Mouse (Mus musculus): ENCODE data around the gene Dnajb14.
"Not testable (repeated sequence)": the region's sequence is repeated elsewhere in the genome, so short reads cannot be mapped to it uniquely, and the experiment has no call there.

The Dnajb14 gene

DNA sequence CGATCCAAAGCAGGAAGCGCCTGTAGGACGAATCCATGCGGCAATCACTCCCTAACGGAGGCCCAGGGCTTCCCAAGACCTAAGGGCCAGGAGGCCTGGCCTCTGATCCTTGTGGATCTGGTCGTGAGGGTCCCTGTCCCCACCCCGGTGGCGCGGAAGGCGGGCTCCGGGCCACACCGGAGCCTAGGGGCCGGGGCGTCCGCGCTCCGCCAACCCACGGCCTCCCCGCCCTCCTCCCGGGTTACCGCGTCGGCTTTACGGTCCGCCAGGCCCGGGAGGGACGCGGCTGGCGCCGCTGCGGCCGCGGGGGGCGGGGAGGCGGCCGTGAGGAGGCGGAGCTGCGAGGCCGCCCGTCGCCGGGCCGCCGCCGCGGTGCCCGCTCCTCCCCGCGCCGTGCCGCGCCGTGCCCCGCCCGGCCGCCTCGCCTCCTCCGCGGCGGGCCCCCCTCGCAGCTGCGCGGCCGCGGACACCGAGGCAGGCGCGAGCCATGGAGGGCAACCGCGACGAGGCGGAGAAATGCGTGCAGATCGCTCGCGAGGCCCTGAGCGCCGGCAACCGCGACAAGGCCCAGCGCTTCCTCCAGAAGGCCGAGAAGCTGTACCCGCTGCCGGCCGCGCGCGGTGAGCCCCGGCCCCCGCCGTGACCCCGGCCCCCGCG, at the start of gene Dnajb14:
TSS of gene Dnajb14 (plus strand) at position 239 of the 657 bp plus-strand sequence.
- peak; percentile 78 for DNase-seq (ENCODE audit: low read depth)

GRCm38 (mm10) chr3:137818713-137819112, 48.8 kb upstream of the Dnajb14 start:
- peak; percentile 59 for DNase-seq (ENCODE audit: low read depth)

- peak; percentile 51 for DNase-seq (ENCODE audit: low read depth)
These were observed 46.6 kb upstream of the Dnajb14 start for GRCm38 (mm10) chr3:137820688-137821467.

DNA sequence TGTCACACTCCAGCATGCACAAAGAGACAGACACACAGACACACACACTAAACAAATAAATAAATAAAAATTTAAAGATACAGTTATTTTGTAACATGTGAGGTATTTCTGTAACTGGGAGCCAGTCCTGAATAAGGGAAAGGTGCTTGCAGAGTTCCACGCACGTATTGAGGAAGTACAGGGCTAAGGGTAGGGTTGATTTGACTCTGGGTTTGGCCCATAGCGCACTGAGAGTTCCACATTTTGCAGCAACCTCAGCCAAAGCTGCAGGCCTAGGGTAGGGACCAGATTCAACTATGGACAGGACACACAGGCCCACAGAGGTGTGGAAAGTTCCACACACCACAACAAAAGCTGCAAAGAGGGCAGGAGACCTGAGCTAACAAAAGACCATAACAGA, 44.2 kb upstream of the Dnajb14 start:
- no peak for DNase-seq (ENCODE audit: low read depth)

GRCm38 (mm10) chr3:137827678-137828077, 39.8 kb upstream of the Dnajb14 start:
- no peak for DNase-seq (ENCODE audit: low read depth)

GRCm38 (mm10) chr3:137831156-137831555, 36.3 kb upstream of the Dnajb14 start:
- no peak for DNase-seq (ENCODE audit: low read depth)

DNA sequence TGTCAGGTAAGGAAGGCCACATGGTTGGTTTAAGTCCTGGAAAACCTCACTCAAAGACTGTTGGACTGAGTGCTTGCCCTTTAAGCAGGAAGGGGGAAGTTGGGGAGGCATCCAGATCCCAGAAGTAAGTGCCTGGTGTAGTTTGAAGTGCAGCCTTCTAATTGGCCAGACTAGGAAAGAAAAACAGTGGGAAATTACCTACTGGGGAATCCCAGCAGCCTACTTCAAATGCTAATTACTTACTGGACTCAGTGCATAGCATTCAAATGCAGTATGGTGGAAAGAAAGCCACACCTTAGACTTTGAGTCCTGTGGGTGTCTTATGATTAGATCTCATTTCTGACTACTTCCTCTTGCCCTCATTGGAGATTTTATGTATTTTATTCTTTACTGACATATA, 34.3 kb upstream of the Dnajb14 start:
- peak; percentile 66 for DNase-seq (ENCODE audit: low read depth)

DNA sequence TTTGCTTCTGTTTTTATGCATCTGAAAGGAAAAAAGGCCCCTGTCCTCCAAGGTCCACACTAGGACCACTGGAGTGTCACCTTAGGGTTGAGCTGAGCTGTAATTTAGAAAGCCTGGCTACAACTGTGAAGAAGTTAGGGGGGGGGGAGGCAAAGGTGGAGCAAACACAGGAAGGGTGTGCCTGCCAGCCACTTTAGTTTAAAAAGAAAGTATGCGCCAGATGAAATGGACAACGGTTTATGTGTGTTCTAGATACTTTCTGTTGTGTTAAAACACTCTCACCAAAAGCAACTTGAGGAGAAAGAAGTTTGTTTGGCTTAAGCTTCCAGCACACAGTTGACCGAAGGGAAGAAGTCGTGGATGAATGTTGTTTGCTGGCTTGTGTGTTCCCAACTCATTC, 33.8 kb upstream of the Dnajb14 start:
- peak; percentile 49 for DNase-seq (ENCODE audit: low read depth)

DNA sequence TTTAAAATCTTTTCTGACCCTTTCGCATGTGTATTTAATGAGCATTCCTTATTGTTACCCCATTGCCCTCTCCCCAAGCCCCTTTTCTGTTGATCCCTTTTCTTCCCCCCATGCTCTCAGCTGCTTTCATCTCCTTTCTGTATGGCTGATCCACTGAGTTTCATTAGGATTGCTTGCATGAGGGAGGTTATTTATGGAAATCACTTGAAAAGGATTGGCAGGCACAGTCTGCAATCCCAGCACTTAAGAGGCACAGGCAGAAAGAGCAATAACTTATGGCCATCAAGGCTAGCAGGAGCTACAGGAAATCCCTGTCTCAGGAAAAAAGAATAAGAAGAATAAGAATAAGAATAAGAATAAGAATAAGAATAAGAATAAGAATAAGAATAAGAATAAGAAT, 30.9 kb upstream of the Dnajb14 start:
- DNase-seq (ENCODE audit: low read depth), result no peak

- peak; percentile 47 for DNase-seq (ENCODE audit: low read depth)
These were observed 29.3 kb upstream of the Dnajb14 start for GRCm38 (mm10) chr3:137838160-137838559.

DNA sequence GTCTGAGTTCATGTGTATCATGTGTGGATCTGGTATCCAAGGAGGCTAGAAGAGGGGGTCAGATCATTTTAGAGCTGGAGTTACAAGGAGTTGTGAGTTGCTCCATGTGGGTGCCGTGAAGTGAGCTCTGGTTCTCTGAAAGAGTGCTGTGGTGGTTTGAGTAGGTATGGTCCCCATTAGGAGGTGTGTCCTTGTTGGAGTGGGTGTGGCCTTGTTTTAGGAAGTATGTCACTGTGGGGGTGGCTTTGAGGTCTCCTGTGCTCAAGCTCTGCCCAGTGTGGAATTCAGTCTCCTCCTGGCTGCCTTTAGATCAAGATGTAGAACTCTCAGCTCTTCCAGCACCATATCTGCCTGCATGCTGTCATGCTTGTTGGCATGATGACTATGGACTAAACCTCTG, 24.5 kb upstream of the Dnajb14 start:
- DNase-seq (ENCODE audit: low read depth), result no peak

- no peak for DNase-seq (ENCODE audit: low read depth)
These were observed 23.2 kb upstream of the Dnajb14 start for GRCm38 (mm10) chr3:137844263-137844662.

GRCm38 (mm10) chr3:137846552-137846951, 20.9 kb upstream of the Dnajb14 start:
- DNase-seq (ENCODE audit: low read depth), result peak; percentile 41

GRCm38 (mm10) chr3:137848354-137848753, 19.1 kb upstream of the Dnajb14 start:
- no peak for DNase-seq (ENCODE audit: low read depth)

DNA sequence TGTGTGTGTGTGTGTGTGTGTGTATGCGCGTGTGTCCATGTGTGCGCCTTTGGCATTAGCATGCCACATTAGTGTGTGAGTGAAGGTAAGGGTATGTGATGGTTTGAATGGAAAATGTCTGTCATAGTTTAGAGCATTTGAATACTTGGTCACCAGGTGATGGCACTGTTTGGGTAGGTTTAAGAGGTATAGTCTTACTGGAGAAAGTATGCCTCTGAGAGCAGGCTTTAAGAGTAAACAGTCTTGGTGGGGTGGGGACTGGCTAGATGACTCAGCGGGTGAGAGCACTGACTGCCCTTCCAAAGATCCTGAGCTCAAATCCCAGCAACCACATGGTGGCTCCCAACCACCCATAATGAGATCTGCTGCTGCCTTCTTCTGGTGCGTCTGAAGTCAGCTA, 17.8 kb upstream of the Dnajb14 start:
- no peak for DNase-seq (ENCODE audit: low read depth)

GRCm38 (mm10) chr3:137851196-137851595, 16.3 kb upstream of the Dnajb14 start:
- DNase-seq (ENCODE audit: low read depth), result no peak

DNA sequence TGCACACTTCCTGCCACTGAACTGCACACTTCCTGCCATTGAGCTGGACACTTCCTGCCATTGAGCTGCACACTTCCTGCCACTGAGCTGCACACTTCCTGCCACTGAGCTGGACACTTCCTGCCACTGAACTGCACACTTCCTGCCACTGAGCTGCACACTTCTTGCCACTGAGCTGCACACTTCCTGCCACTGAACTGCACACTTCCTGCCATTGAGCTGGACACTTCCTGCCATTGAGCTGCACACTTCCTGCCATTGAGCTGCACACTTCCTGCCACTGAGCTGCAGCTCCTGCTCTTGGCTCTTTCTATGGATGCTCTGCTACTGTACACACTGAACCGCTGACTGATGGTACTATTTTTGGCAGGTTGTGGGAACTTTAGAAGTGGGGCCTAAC, 14.5 kb upstream of the Dnajb14 start:
- not testable (repeated sequence) for DNase-seq (ENCODE audit: low read depth)

DNA sequence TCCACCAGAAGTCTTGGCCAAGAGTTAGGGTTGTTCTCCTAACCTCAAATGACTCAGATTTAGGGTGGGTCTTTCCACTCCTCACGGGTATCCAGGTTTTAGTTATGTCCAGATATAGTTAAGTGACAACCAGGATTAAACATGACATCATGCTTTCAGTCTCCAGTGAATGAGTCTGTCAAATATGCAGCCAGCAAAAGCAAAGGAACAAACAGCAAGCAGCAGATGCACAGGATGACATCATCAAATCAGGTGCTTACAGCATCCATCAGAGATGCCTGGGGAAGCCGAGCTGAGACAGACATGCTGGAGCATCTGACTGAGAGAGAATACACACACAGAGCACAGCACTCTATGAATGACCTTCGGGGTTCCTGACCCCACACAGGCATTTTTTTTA, 12.1 kb upstream of the Dnajb14 start:
- DNase-seq (ENCODE audit: low read depth), result no peak

- no peak for DNase-seq (ENCODE audit: low read depth)
These were observed 11.4 kb upstream of the Dnajb14 start for GRCm38 (mm10) chr3:137856061-137856460.

DNA sequence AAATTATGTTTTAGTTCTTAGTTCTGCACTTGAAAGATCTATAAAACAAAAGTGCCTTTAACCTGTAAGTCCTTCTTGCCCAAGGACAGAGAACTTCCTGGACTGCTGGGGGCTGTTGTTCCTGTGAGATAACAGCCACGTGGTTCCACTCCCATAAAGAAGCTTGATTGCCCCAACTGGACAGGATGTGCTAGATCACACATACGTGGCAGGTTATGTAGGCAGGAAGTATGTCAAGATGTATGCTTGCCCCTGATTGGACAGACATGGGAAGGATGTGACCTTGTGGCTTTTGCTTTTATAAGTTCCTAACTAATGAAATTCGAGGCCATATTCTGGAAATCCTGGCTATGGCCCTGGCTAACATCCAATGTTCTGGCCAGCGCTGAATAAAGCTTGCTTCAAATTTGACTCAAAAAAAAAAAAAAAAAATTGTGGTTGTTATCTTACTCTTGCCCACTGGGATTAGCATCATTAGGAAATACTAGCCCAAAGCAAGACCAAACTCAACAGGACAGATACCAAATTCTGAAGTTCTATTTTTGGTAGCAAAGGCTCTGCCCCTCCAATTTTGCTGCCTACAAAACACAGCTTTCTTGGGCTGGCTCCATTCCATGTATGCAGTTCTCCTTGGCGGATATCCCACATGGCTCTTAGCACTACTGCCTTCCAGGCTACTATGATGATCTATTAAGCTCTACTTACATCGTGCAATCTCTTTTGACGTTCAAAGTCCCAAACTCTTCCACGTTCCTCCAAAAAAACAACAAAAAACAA, 6.9 kb upstream of the Dnajb14 start:
- peak; percentile 48 for DNase-seq (ENCODE audit: low read depth)

DNA sequence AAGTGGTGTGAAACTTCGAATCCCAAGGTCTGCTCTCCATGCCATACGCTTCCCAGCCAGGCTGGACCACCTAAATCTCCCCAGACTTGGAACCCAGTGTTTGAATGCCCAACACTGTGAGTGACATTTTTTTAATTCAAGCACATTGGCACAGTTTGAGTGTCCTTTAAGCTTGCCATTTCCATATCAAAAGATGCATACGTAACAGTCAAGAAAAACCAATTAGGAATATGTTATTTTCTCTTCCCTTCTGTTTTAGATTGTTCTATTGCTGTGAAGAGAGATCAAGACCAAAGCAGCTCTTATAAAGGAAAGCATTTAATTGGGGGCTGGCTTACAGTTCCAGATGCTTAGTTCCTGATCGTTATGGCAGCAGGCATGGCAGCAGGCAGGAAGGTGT, 6.0 kb upstream of the Dnajb14 start:
- no peak for DNase-seq (ENCODE audit: low read depth)

DNA sequence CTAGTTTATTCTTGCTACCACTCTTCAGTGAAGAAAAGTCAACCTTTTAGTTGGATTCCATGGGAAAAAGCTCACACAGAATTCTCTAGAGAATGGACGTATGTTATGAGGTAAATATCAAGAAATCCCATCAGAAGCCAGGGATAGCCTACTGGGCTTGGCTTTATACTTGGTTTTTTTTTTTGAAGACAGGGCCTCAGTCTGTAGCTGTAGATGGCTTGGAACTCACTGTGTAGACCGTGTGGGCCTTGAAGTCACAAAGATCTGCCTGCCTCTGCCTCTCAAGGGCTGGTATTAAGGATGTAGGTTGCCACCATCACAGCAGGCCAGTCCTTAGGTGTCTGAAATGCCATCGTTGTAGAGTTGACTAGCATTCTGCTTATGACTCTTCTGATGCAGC, 4.9 kb upstream of the Dnajb14 start:
- DNase-seq (ENCODE audit: low read depth), result no peak
